Mouse (Mus musculus): ENCODE measurements at regions not wholly inside any gene's neighbourhood (a gene's known extent, or its start where the extent isn't known, plus 50 kb on each side); places are given as distances from the start of the nearest gene placed in this dataset. TPM values are rescaled to one million over a fixed set of nuclear protein-coding genes. Genes with fewer than 3 reads are reported as not detected.

- no peaks in the 10 kb centered on the region for H3K4me1 ChIP-seq (replicated peaks; ENCODE audit: control insufficient read depth, insufficient read depth)
- H3K36me3 ChIP-seq (ENCODE audit: control insufficient read depth, insufficient read depth, low read length) = no peaks in the 10 kb centered on the region
- ATAC-seq (ENCODE audit: low FRiP score, low TSS enrichment) = no peak
- TF ChIP-seq EP300 (optimal IDR thresholded peaks at IDR 0.05) = no peak
- TF ChIP-seq CTCF (IDR thresholded peaks at IDR 0.05; ENCODE audit: low read depth) = no peak
- H3K4me3 ChIP-seq (ENCODE audit: low read depth, low read length) = no peak overlapping the region
- no peaks in the 10 kb centered on the region for H3K9me3 ChIP-seq (ENCODE audit: control insufficient read depth, low read length)
- WGBS = 48% methylated on average over 2 of the region's 2 CpGs
- H3K9ac ChIP-seq (ENCODE audit: low read length) = no peak overlapping the region
- no peak overlapping the region for H3K27ac ChIP-seq (replicated peaks)
- DNase-seq (ENCODE audit: low spot score) = no peak
- no peaks in the 10 kb centered on the region for H3K27me3 ChIP-seq (ENCODE audit: control insufficient read depth, insufficient read depth, low read length)
- no peak overlapping the region for H3K4me2 ChIP-seq (replicated peaks; ENCODE audit: low read depth)
These were observed 119.3 kb upstream of the Tenm2 start for GRCm38 (mm10) chr11:37355074-37355473.

GRCm38 (mm10) chr11:37309691-37310090 lies 73.9 kb upstream of the Tenm2 start:
- H3K9ac ChIP-seq (ENCODE audit: low read length) = no peak overlapping the region
- TF ChIP-seq CTCF (IDR thresholded peaks at IDR 0.05; ENCODE audit: low read depth) (no peak), EP300 (optimal IDR thresholded peaks at IDR 0.05) (no peak)
- H3K9me3 ChIP-seq (ENCODE audit: control insufficient read depth, low read length) = no peaks in the 10 kb centered on the region
- H3K4me1 ChIP-seq (replicated peaks; ENCODE audit: control insufficient read depth, insufficient read depth) = no peaks in the 10 kb centered on the region
- H3K4me2 ChIP-seq (replicated peaks; ENCODE audit: low read depth) = no peak overlapping the region
- H3K27ac ChIP-seq (replicated peaks) = no peak overlapping the region
- no peak for ATAC-seq (ENCODE audit: low FRiP score, low TSS enrichment)
- WGBS = 77% methylated on average over 2 of the region's 2 CpGs
- H3K36me3 ChIP-seq (ENCODE audit: control insufficient read depth, insufficient read depth, low read length) = no peaks in the 10 kb centered on the region
- DNase-seq (ENCODE audit: low spot score) = no peak
- no peaks in the 10 kb centered on the region for H3K27me3 ChIP-seq (ENCODE audit: control insufficient read depth, insufficient read depth, low read length)
- H3K4me3 ChIP-seq (ENCODE audit: low read depth, low read length) = no peak overlapping the region

- no peak overlapping the region for H3K4me2 ChIP-seq (replicated peaks; ENCODE audit: low read depth)
These were observed 70.9 kb upstream of the Tenm2 start for GRCm38 (mm10) chr11:37306656-37307055.

More at GRCm38 (mm10) chr11:37306656-37307055, 70.9 kb upstream of the Tenm2 start:
- TF ChIP-seq EP300 (optimal IDR thresholded peaks at IDR 0.05) (no peak), CTCF (IDR thresholded peaks at IDR 0.05; ENCODE audit: low read depth) (no peak)
- Histone ChIP-seq H3K9me3 (ENCODE audit: control insufficient read depth, low read length) (no peaks in the 10 kb centered on the region), H3K36me3 (ENCODE audit: control insufficient read depth, insufficient read depth, low read length) (no peaks in the 10 kb centered on the region), H3K4me3 (ENCODE audit: low read depth, low read length) (no peak overlapping the region), H3K9ac (ENCODE audit: low read length) (no peak overlapping the region), H3K4me1 (replicated peaks; ENCODE audit: control insufficient read depth, insufficient read depth) (no peaks in the 10 kb centered on the region), H3K27ac (replicated peaks) (no peak overlapping the region), H3K27me3 (ENCODE audit: control insufficient read depth, insufficient read depth, low read length) (no peaks in the 10 kb centered on the region)
- WGBS = 74% methylated on average over 2 of the region's 2 CpGs
- ATAC-seq (ENCODE audit: low FRiP score, low TSS enrichment) (no peak), DNase-seq (ENCODE audit: low spot score) (no peak)

Small RNA genes in the stretch of these regions (microRNA-seq; reads per million reads assigned to microRNA genes)
- not detected for gene Gm25693
